In the genomic region with DNA sequence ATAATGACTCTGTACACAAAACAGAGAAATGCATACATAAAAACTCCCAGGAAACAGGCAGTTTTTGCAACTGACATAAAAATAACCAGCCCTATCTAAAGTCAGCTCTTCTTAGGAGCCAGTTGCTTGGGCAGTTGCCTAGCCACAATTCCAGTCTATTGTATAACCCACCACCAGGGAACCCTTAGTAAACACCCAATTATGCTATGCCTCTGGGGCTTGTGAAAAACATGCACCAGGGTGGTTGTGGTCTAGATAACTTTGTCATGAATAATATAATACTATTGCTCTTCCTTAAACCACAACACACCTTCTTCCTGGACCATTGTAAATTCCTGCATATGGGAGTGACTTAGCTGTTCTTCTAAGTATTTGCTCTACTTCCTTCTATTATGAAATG, we compare ENCODE assay signal across 22 mouse cellular contexts. TPM values are rescaled to one million over a fixed set of nuclear protein-coding genes. Genes with fewer than 3 reads are reported as not detected.
DNase-seq lines count a peak whose midpoint lies in the region; ATAC-seq lines count a peak whose summit lies in the region.
"Had no signal": no experiment of that assay in that cellular context is flagged by ENCODE, and none has a peak within 500 bp of the region (broad histone marks: within the 10 kb centered on the region; RNA-seq: fewer than 3 reads in every experiment).

No protein-coding gene starts in this region.

- no peaks in the 10 kb centered on the region for H3K27me3 ChIP-seq in hindbrain, embryonic 13.5 days
- no peaks in the 10 kb centered on the region for H3K27me3 ChIP-seq in forebrain, embryonic 16.5 days (replicated peaks; ENCODE audit: control insufficient read depth, insufficient read depth, low read length)
- H3K27me3 ChIP-seq: CH12.LX; embryonic facial prominence, embryonic 12.5 days; forebrain, embryonic 13.5 days; forebrain, embryonic 15.5 days had no signal

- DNase-seq in 3T3-L1 (ENCODE audit: low read depth, low spot score) = peak; percentile 81
- peak; percentile 82 for DNase-seq in Muller cell, postnatal 12 days (ENCODE audit: inconsistent ontology term)
- no peak for DNase-seq in lung, postnatal 10 days
- DNase-seq: adrenal gland, adult 8-10 months; adrenal gland, postnatal 14 days; adrenal gland, postnatal 36 days; cerebellum, adult 11-12 months; cerebellum, adult 2 months; cerebellum, adult 9-10 months; cerebellum, postnatal 10 days; cerebellum, postnatal 25 days had no signal

- H3K4me3 ChIP-seq in hindbrain, embryonic 13.5 days = no peak overlapping the region
- H3K4me3 ChIP-seq in forebrain, embryonic 16.5 days (replicated peaks; ENCODE audit: low read length) = no peak overlapping the region
- H3K4me3 ChIP-seq: embryonic facial prominence, embryonic 10.5 days; embryonic facial prominence, embryonic 12.5 days; forebrain, embryonic 13.5 days; forebrain, embryonic 15.5 days had no signal

- H3K36me3 ChIP-seq in hindbrain, embryonic 13.5 days = no peaks in the 10 kb centered on the region
- no peaks in the 10 kb centered on the region for H3K36me3 ChIP-seq in forebrain, embryonic 16.5 days (ENCODE audit: control insufficient read depth, insufficient read depth)
- H3K36me3 ChIP-seq: embryonic facial prominence, embryonic 10.5 days; embryonic facial prominence, embryonic 12.5 days; forebrain, embryonic 15.5 days; G1E had no signal

- H3K9ac ChIP-seq in hindbrain, embryonic 13.5 days = no peak overlapping the region
- H3K9ac ChIP-seq in forebrain, embryonic 16.5 days (replicated peaks; ENCODE audit: low read depth, low read length) = no peak overlapping the region
- H3K9ac ChIP-seq: embryonic facial prominence, embryonic 12.5 days; forebrain, embryonic 13.5 days; forebrain, embryonic 15.5 days had no signal

- no peaks in the 10 kb centered on the region for H3K4me1 ChIP-seq in hindbrain, embryonic 13.5 days (replicated peaks)
- no peaks in the 10 kb centered on the region for H3K4me1 ChIP-seq in forebrain, embryonic 16.5 days (replicated peaks; ENCODE audit: control insufficient read depth, insufficient read depth, low read length)
- H3K4me1 ChIP-seq: embryonic facial prominence, embryonic 10.5 days; embryonic facial prominence, embryonic 12.5 days; forebrain, embryonic 13.5 days; forebrain, embryonic 15.5 days had no signal

- no peaks in the 10 kb centered on the region for H3K9me3 ChIP-seq in hindbrain, embryonic 13.5 days
- H3K9me3 ChIP-seq in forebrain, embryonic 16.5 days (ENCODE audit: control insufficient read depth, low read length) = no peaks in the 10 kb centered on the region
- H3K9me3 ChIP-seq: embryonic facial prominence, embryonic 10.5 days; embryonic facial prominence, embryonic 12.5 days; forebrain, embryonic 13.5 days; forebrain, embryonic 15.5 days had no signal

- ATAC-seq in hindbrain, embryonic 13.5 days (ENCODE audit: low FRiP score) = no peak
- no peak for ATAC-seq in forebrain, embryonic 16.5 days
- ATAC-seq: activated CD4-positive, CD25-positive, alpha-beta regulatory T cell, adult 4 months; CD4-positive, CD25-positive, alpha-beta regulatory T cell, adult 4 months; forebrain, embryonic 13.5 days; forebrain, embryonic 15.5 days had no signal

- H3K27ac ChIP-seq in hindbrain, embryonic 13.5 days = no peak overlapping the region
- H3K27ac ChIP-seq in forebrain, embryonic 16.5 days (ENCODE audit: low read length) = no peak overlapping the region
- H3K27ac ChIP-seq: embryonic facial prominence, embryonic 10.5 days; embryonic facial prominence, embryonic 12.5 days; forebrain, embryonic 13.5 days; forebrain, embryonic 15.5 days had no signal

- H3K4me2 ChIP-seq in hindbrain, embryonic 13.5 days = no peak overlapping the region
- no peak overlapping the region for H3K4me2 ChIP-seq in forebrain, embryonic 16.5 days (ENCODE audit: low read length)
- H3K4me2 ChIP-seq: embryonic facial prominence, embryonic 12.5 days; forebrain, embryonic 13.5 days; forebrain, embryonic 15.5 days had no signal

RNA-seq across cellular contexts. Expression of gene Gbp4, which starts 14.7 kb away (rescaled TPM):
- 3.2 and 3.4 TPM in 2 replicates for polyA plus RNA-seq in hindbrain, embryonic 13.5 days (2015; fragmentation: Nextera tagmentation; extraction: Ambion mirVana)
- 0.94 and 1.9 TPM in 2 replicates for polyA plus RNA-seq in forebrain, embryonic 16.5 days (2015; fragmentation: Nextera tagmentation; extraction: Ambion mirVana)
- polyA plus RNA-seq: G1E had no signal

RNA-seq across cellular contexts. Expression of gene Gbp8, which starts 14.7 kb away (rescaled TPM):
- polyA plus RNA-seq in hindbrain, embryonic 13.5 days (2015; fragmentation: Nextera tagmentation; extraction: Ambion mirVana) = 1.5 TPM in 2 replicates
- 0.26 and 0.54 TPM in 2 replicates for polyA plus RNA-seq in forebrain, embryonic 16.5 days (2015; fragmentation: Nextera tagmentation; extraction: Ambion mirVana)
- polyA plus RNA-seq: forebrain, embryonic 11.5 days; G1E had no signal

RNA-seq across cellular contexts. Expression of gene Gbp9, which starts 14.7 kb away (rescaled TPM):
- 1.0 and 1.3 TPM in 2 replicates for polyA plus RNA-seq in hindbrain, embryonic 13.5 days (2015; fragmentation: Nextera tagmentation; extraction: Ambion mirVana)
- 0.94 and 1.1 TPM in 2 replicates for polyA plus RNA-seq in forebrain, embryonic 16.5 days (2015; fragmentation: Nextera tagmentation; extraction: Ambion mirVana)
- polyA plus RNA-seq: G1E had no signal
